Mouse (Mus musculus): ENCODE measurements around the gene Gm45844. TPM values are rescaled to one million over a fixed set of nuclear protein-coding genes. Genes with fewer than 3 reads are reported as not detected.
"Not testable (repeated sequence)": the region's sequence is repeated elsewhere in the genome, so short reads cannot be mapped to it uniquely, and the experiment has no call there.

The Gm45844 gene
- 10.1 and 11.9 TPM in 2 replicates for polyA plus RNA-seq (2014; fragmentation: Nextera tagmentation; extraction: Ambion mirVana)

DNA sequence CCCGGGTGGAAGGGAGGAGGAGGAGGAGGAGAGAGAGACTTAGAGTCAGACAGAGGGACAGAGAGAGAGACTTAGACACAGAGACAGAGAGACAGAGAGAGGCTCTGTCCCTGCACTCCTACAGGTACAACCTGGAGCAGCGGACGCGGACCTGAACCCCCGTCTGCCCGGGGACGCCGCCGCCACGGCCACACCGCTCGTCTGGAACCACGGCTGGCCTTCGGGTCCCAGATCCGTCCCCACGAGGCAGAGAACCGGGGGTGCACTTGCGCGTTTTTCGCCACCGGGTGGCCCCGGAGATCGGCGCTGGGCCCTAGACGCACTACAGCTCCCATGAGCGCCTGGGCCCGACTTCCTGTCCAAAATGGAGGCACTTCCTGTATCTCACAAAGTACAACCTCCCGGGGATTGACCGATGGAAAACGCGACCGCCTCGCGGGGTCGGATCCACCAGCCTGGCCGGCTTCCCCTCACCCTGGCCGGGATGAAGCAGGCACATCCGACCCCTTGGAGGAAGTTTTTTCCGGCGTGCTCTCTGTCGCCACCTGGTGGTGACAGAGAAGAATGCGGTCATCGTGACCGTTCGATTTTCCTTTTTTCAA, at the start of gene Gm45844:
Gm45844 (minus strand) TSS at position 324 of the 602 bp plus-strand sequence.
- peak within 1 kb of the TSS; percentile 54 for H3K9ac ChIP-seq

DNA sequence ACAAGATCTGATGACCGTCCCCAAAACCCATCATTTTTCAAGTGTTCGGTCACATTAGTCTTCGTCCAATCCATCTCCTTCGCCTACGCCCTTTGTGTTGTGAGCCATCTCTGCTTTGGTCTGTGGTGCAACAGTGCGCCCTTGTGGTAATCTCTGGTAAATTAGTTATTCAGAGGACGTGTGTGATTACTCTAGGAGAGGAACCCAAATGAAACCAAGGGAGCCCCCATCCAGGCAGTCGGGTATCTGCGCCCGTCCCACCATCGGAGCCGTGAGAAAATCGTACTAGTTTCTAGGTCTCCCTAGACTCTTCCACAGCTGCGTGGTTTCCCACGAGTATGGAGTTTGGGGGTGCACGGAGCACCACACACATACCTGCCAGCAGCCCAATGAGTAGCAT, 17.5 kb upstream of the Gm45844 start:
- H3K27me3 ChIP-seq (ENCODE audit: control insufficient read depth, insufficient read depth, low read length) = no peaks in the 10 kb centered on the region
- no peak for ATAC-seq (ENCODE audit: low FRiP score)
- H3K36me3 ChIP-seq (replicated peaks; ENCODE audit: control insufficient read depth, insufficient read depth) = peaks cover 56% of the 10 kb centered on the region
- 77% methylated on average over 16 of the region's 16 CpGs for WGBS
- no peak overlapping the region for H3K9ac ChIP-seq
- H3K4me2 ChIP-seq (replicated peaks) = no peak overlapping the region
- no peaks in the 10 kb centered on the region for H3K4me1 ChIP-seq (replicated peaks; ENCODE audit: control insufficient read depth, insufficient read depth, low read length)
- DNase-seq (ENCODE audit: low spot score) = peak; percentile 66
- H3K4me3 ChIP-seq (replicated peaks; ENCODE audit: low read length) = no peak overlapping the region; the same call in 1 of the 2 replicates
- H3K27ac ChIP-seq = no peak overlapping the region
- H3K9me3 ChIP-seq (ENCODE audit: control insufficient read depth, low read length) = 0 out of 2 replicates have a peak, but pooled peaks cover 4% of the 10 kb centered on the region

More for the DNA sequence above, at the start of gene Gm45844:
- not testable (repeated sequence) for H3K9me3 ChIP-seq (ENCODE audit: control insufficient read depth, low read length); H3K4me1 ChIP-seq (replicated peaks; ENCODE audit: control insufficient read depth, insufficient read depth, low read length); H3K27me3 ChIP-seq (ENCODE audit: control insufficient read depth, insufficient read depth, low read length)
- WGBS = 40% methylated on average over 45 of the region's 45 CpGs
- peak within 1 kb of the TSS; percentile 66 for H3K27ac ChIP-seq
- peak within 1 kb of the TSS; percentile 47 for H3K4me2 ChIP-seq (replicated peaks)
- H3K36me3 ChIP-seq (replicated peaks; ENCODE audit: control insufficient read depth, insufficient read depth) = peaks cover 16% of the 10 kb centered on the region
- H3K4me3 ChIP-seq (replicated peaks; ENCODE audit: low read length) = peak within 1 kb of the TSS; percentile 36
- DNase-seq (ENCODE audit: low spot score) (peak; percentile 82), ATAC-seq (ENCODE audit: low FRiP score) (peak; percentile 99)

DNA sequence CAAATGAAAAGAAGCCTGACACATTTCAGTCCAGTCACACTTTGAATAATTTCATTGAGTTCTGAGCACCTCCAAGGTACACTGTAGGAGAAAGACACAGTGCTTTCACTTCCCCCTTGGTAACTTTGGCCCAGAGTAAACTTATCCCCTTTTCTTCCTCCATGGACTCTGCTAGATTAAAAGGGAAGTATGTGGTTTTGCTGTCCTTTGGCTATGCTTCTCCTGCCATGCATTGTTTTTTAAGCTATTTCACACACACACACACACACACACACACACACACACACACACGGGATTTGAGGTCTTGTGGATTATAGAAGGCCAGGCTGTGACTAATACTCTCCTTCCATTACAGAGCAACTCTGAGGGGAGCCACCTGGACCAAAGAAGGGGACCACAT, 3.3 kb upstream of the Gm45844 start:
- 77% methylated on average over 1 of the region's 1 CpGs for WGBS

DNA sequence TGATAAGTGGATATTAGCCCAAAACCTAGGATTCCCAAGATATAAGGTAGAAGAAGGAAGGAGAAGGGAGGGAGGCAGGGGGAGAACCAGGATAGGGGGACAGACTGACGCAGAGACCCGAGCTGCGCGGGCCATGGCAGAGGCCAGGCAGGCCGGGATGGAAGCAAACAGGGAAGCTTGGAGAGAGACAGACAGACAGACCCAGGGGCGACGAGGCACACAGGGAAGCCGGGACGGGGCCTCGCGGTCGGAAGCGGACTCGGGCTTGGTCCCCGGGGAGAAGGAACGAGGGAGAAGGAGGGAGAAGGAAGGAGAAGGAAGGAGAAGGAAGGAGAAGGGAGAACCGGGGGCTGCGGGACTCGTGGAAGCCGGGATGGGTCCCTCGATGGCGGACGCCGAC, 533 bp downstream of the Gm45844 start:
- H3K27me3 ChIP-seq (ENCODE audit: control insufficient read depth, insufficient read depth, low read length); DNase-seq (ENCODE audit: low spot score); H3K4me1 ChIP-seq (replicated peaks; ENCODE audit: control insufficient read depth, insufficient read depth, low read length); H3K9me3 ChIP-seq (ENCODE audit: control insufficient read depth, low read length); ATAC-seq (ENCODE audit: low FRiP score): not testable (repeated sequence)
- Histone ChIP-seq H3K36me3 (replicated peaks; ENCODE audit: control insufficient read depth, insufficient read depth) (peaks cover 10% of the 10 kb centered on the region), H3K9ac (peak overlapping the region; percentile 54), H3K27ac (peak overlapping the region; percentile 66), H3K4me2 (replicated peaks) (peak overlapping the region; percentile 47), H3K4me3 (replicated peaks; ENCODE audit: low read length) (peak overlapping the region; percentile 36)
- 54% methylated on average over 24 of the region's 24 CpGs for WGBS

More for the DNA sequence above, 3.3 kb upstream of the Gm45844 start:
- Histone ChIP-seq H3K4me3 (replicated peaks; ENCODE audit: low read length) (no peak overlapping the region), H3K9me3 (ENCODE audit: control insufficient read depth, low read length) (no peaks in the 10 kb centered on the region), H3K4me2 (replicated peaks) (no peak overlapping the region), H3K36me3 (replicated peaks; ENCODE audit: control insufficient read depth, insufficient read depth) (peaks cover 41% of the 10 kb centered on the region), H3K27me3 (ENCODE audit: control insufficient read depth, insufficient read depth, low read length) (no peaks in the 10 kb centered on the region), H3K9ac (no peak overlapping the region), H3K4me1 (replicated peaks; ENCODE audit: control insufficient read depth, insufficient read depth, low read length) (no peaks in the 10 kb centered on the region), H3K27ac (no peak overlapping the region)
- DNase-seq (ENCODE audit: low spot score) (no peak), ATAC-seq (ENCODE audit: low FRiP score) (no peak)

DNA sequence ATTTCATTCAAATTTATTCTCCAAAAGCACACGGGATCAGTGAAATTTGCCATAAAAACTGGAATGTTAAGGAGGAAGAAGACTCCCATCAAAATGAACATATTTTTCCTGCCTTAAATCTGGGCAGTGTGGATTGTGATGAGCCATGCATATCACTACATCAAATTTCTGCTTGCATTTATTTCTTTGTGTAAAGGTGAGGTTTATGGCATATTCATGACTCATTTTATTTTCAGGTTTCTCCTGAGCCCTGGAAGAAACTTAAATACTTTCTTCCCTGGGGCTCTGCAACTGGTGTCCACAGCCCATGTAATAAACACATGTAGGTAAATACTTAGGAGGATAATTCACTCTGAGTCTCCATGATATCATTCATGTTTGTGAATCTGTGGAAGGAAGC, 30.9 kb downstream of the Gm45844 start, which contains the start of gene Vmn2r29:
Vmn2r29 (minus strand) TSS at position 101 of the 400 bp plus-strand sequence.
- H3K36me3 ChIP-seq (replicated peaks; ENCODE audit: control insufficient read depth, insufficient read depth); H3K9ac ChIP-seq; H3K4me3 ChIP-seq (replicated peaks; ENCODE audit: low read length); H3K4me2 ChIP-seq (replicated peaks); DNase-seq (ENCODE audit: low spot score); H3K27me3 ChIP-seq (ENCODE audit: control insufficient read depth, insufficient read depth, low read length); ATAC-seq (ENCODE audit: low FRiP score); H3K27ac ChIP-seq; H3K9me3 ChIP-seq (ENCODE audit: control insufficient read depth, low read length); H3K4me1 ChIP-seq (replicated peaks; ENCODE audit: control insufficient read depth, insufficient read depth, low read length): not testable (repeated sequence)
- WGBS = no CpG with 5 or more reads among the region's 1 CpGs

DNA sequence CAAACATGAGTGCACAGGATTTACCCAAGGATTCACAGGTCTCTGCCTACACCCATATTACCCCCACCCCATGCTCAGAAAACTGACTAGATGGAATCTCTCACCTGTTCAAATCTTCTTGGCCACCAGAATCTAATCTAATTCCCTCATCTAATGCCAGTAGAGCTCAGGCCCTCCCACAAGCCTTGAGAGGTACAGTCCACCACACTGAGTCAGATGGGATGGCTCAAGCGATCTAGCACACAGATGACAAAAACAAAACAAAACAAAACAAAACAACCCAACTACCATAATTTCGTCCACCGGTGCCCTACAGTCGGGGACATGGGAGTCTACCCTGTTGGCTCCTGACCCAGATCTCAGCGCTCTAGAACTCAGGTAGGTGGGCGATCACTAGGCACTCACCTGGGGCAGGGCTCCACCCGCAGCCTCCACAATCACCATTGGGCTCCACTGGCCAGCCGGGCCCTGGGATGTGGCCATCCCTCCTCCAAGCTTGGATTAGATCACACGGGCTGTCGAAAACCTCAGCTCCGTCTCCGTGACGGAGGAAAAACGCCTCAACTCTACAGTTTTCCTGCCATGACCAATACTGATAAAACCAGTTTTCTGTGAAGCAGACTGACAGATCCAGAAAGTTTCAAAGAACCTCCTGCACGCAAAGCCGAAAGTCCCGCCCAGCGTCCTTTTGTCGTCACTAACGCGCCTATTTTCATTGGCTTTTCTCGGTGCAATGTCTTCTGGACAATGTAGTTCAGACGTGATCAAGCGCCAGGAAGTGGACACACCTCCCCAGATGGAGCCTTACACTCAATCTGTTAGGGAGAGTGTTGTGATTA, 68.6 kb downstream of the Gm45844 start, which contains the start of gene Zfp772:
Zfp772 (minus strand) TSS at position 686 of the 839 bp plus-strand sequence.
- Histone ChIP-seq H3K36me3 (replicated peaks; ENCODE audit: control insufficient read depth, insufficient read depth) (peaks cover 13% of the 10 kb centered on the region; the same call in 1 of the 2 replicates), H3K9ac (peak within 1 kb of the TSS; percentile 62), H3K4me3 (replicated peaks; ENCODE audit: low read length) (peak within 1 kb of the TSS; percentile 41), H3K4me2 (replicated peaks) (peak within 1 kb of the TSS; percentile 69)
- H3K27ac ChIP-seq; H3K4me1 ChIP-seq (replicated peaks; ENCODE audit: control insufficient read depth, insufficient read depth, low read length); H3K27me3 ChIP-seq (ENCODE audit: control insufficient read depth, insufficient read depth, low read length); ATAC-seq (ENCODE audit: low FRiP score); H3K9me3 ChIP-seq (ENCODE audit: control insufficient read depth, low read length): not testable (repeated sequence)
- WGBS = 2% methylated on average over 24 of the region's 24 CpGs
- DNase-seq (ENCODE audit: low spot score) = peak; percentile 42

DNA sequence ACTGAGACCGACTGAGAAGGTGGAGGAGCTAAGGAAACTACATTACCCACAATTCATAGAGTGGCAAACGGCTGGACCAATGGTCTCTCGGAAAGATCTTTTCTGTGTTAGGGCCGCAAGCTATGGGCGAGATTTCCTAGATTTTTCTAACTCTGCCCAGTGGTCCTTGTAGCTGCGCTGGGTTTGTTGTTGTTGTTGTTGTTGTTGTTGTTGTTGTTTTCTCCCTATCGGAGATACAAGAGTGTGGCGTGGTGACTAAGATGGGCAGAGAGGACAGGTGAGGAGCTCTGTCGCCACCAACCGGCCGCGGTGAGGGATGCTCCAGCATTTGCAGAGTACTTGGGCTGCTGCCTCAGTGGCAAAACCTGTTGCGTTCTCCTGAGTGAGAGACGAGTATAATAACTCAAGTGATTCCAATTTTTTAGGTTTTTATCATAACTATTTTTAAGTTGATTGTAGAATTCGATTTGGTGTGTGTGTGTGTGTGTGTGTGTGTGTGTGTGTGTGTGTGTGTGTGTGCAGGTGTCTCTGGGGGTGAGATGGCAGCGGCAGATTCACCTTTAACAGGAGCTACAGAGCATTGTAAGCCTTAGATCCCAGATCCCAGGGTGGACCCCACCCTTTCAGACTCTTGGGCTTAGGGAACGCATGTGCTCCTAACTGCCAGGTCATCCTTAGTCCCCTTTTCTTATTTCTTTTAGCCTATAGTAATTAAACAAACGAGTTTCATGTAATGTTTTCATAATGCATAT, 89.7 kb downstream of the Gm45844 start:
- Histone ChIP-seq H3K4me3 (replicated peaks; ENCODE audit: low read length) (peak overlapping the region; percentile 53), H3K27me3 (ENCODE audit: control insufficient read depth, insufficient read depth, low read length) (no peaks in the 10 kb centered on the region), H3K27ac (no peak overlapping the region), H3K4me1 (replicated peaks; ENCODE audit: control insufficient read depth, insufficient read depth, low read length) (no peaks in the 10 kb centered on the region), H3K9me3 (ENCODE audit: control insufficient read depth, low read length) (no peaks in the 10 kb centered on the region), H3K9ac (peak overlapping the region; percentile 51), H3K36me3 (replicated peaks; ENCODE audit: control insufficient read depth, insufficient read depth) (peaks cover 3% of the 10 kb centered on the region; the same call in 1 of the 2 replicates), H3K4me2 (replicated peaks) (peak overlapping the region; percentile 42)
- 12% methylated on average over 18 of the region's 18 CpGs for WGBS
- DNase-seq (ENCODE audit: low spot score) (peak; percentile 73), ATAC-seq (ENCODE audit: low FRiP score) (peak; percentile 97)

DNA sequence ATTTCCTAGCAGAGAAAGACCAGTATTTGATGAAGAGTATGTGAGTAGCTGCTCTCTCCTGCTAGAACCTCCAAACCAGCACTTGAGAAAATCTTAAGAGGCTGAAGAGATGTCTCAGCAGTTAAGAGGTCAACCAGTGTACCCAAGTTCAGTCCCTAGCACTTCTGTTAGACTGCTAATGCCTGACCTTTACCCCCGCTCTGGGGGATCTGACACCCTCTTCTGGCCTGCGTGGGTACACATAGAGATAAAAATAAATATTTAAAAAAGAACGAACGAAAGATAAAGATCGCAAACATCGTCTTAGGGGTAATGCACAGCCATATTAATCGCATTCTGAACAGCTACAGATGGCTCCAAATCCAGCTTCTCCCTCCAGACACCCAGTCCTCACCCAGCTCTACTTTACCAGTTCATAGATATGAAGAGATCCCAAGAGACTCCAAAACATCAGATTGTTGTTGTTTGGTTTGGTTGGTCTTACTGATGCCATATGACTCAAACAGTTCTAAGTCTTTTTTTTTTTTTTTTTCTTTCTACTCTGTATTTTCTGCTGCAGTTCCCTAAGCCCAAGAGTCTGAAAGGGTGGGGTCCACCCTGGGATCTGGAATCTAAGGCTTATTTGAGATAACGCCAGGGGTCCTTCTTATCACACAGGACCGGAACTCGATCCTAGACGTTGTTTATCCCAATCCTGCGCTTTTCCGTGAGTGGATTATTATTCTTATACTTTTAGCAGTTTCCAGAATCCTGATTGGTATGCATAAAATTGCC, 90.5 kb downstream of the Gm45844 start:
- ATAC-seq (ENCODE audit: low FRiP score) (peak; percentile 77), DNase-seq (ENCODE audit: low spot score) (no peak)
- Histone ChIP-seq H3K27me3 (ENCODE audit: control insufficient read depth, insufficient read depth, low read length) (no peaks in the 10 kb centered on the region), H3K4me3 (replicated peaks; ENCODE audit: low read length) (peak overlapping the region; percentile 53), H3K4me1 (replicated peaks; ENCODE audit: control insufficient read depth, insufficient read depth, low read length) (no peaks in the 10 kb centered on the region), H3K9ac (peak overlapping the region; percentile 51), H3K27ac (no peak overlapping the region), H3K36me3 (replicated peaks; ENCODE audit: control insufficient read depth, insufficient read depth) (peaks cover 11% of the 10 kb centered on the region), H3K4me2 (replicated peaks) (peak overlapping the region; percentile 42), H3K9me3 (ENCODE audit: control insufficient read depth, low read length) (no peaks in the 10 kb centered on the region)
- WGBS = 36% methylated on average over 13 of the region's 13 CpGs

All from hindbrain, embryonic 14.5 days (tissue).